Mouse (Mus musculus): ENCODE data around the gene Siae.

Gene Siae

GRCm38 (mm10) chr9:37625641-37626040 is 70.1 kb downstream of the Siae start:
- DNase-seq (ENCODE audit: low spot score): no peak

- DNase-seq (ENCODE audit: low spot score): no peak
Measured at GRCm38 (mm10) chr9:37626103-37626567, 70.6 kb downstream of the Siae start.

GRCm38 (mm10) chr9:37627263-37627662 is 71.8 kb downstream of the Siae start:
- DNase-seq (ENCODE audit: low spot score): no peak

- no peak for DNase-seq (ENCODE audit: low spot score)
Measured at GRCm38 (mm10) chr9:37628581-37628980, 73.1 kb downstream of the Siae start.

GRCm38 (mm10) chr9:37629941-37630340 is 74.4 kb downstream of the Siae start:
- no peak for DNase-seq (ENCODE audit: low spot score)

GRCm38 (mm10) chr9:37632305-37632704 is 76.8 kb downstream of the Siae start:
- DNase-seq (ENCODE audit: low spot score): no peak

GRCm38 (mm10) chr9:37634269-37634668 is 78.8 kb downstream of the Siae start:
- DNase-seq (ENCODE audit: low spot score): no peak

- DNase-seq (ENCODE audit: low spot score): peak; percentile 20
Measured at GRCm38 (mm10) chr9:37636335-37636734, 80.8 kb downstream of the Siae start.

GRCm38 (mm10) chr9:37636800-37637542 is 81.5 kb downstream of the Siae start:
- no peak for DNase-seq (ENCODE audit: low spot score)

GRCm38 (mm10) chr9:37638721-37639120 is 83.2 kb downstream of the Siae start:
- no peak for DNase-seq (ENCODE audit: low spot score)

GRCm38 (mm10) chr9:37646246-37646645 is 90.7 kb downstream of the Siae start:
- no peak for DNase-seq (ENCODE audit: low spot score)

- DNase-seq (ENCODE audit: low spot score): no peak
Measured at GRCm38 (mm10) chr9:37650639-37651038, 95.1 kb downstream of the Siae start.

- no peak for DNase-seq (ENCODE audit: low spot score)
Measured at GRCm38 (mm10) chr9:37653836-37654235, 98.3 kb downstream of the Siae start.

GRCm38 (mm10) chr9:37655961-37656360 is 100.5 kb downstream of the Siae start:
- DNase-seq (ENCODE audit: low spot score): no peak

- DNase-seq (ENCODE audit: low spot score): no peak
Measured at GRCm38 (mm10) chr9:37656439-37656881, 101.0 kb downstream of the Siae start.

- peak; percentile 85 for DNase-seq (ENCODE audit: low spot score)
Measured at GRCm38 (mm10) chr9:37656931-37657481, 101.5 kb downstream of the Siae start, which contains the start of gene Tbrg1. Gene Tbrg1 (minus strand): TSS chr9:37657312.

- DNase-seq (ENCODE audit: low spot score): no peak
Measured at GRCm38 (mm10) chr9:37659413-37659812, 103.9 kb downstream of the Siae start.

GRCm38 (mm10) chr9:37663210-37663609 is 107.7 kb downstream of the Siae start:
- no peak for DNase-seq (ENCODE audit: low spot score)

GRCm38 (mm10) chr9:37664604-37665003 is 109.1 kb downstream of the Siae start:
- DNase-seq (ENCODE audit: low spot score): no peak

GRCm38 (mm10) chr9:37666045-37666444 is 110.5 kb downstream of the Siae start:
- no peak for DNase-seq (ENCODE audit: low spot score)

- peak; percentile 62 for DNase-seq (ENCODE audit: low spot score)
Measured at GRCm38 (mm10) chr9:37669115-37669514, 113.6 kb downstream of the Siae start, which contains the start of gene Panx3. Gene Panx3 (minus strand): TSS chr9:37669235.

- DNase-seq (ENCODE audit: low spot score): no peak
Measured at GRCm38 (mm10) chr9:37669678-37670077, 114.2 kb downstream of the Siae start.

- no peak for DNase-seq (ENCODE audit: low spot score)
Measured at GRCm38 (mm10) chr9:37670261-37670660, 114.8 kb downstream of the Siae start.
